Mouse (Mus musculus) embryonic facial prominence, embryonic 15.5 days (tissue): Measurements from ENCODE around the gene Cox7a2l. TPM values are rescaled to one million over a fixed set of nuclear protein-coding genes. Genes with fewer than 3 reads are reported as not detected.
A peak's percentile ranks its signal among the peaks of the same experiment; 100 is the strongest.

ENCODE experiments used
- ATAC-seq: fragments of 200-750 bp; cut with Nextera tagmentation; 2 replicates; pipeline ENCODE4 v1.8.0; 2017; ENCODE audit warnings: low read depth, moderate TSS enrichment; ENCODE audit not compliant: insufficient number of reproducible peaks, low FRiP score, low TSS enrichment
- H3K27ac ChIP-seq: fragments of 300-500 bp; sonication (generic); replicated peaks from 2 replicates; pipeline ENCODE4 v1.5.1; 2015; ENCODE audit warnings: mild to moderate bottlenecking, inconsistent platforms
- H3K27me3 ChIP-seq: fragments of 300-500 bp; sonication (generic); 2 replicates; pipeline ENCODE4 v1.6.1; 2015; ENCODE audit warnings: inconsistent platforms
- H3K36me3 ChIP-seq: fragments of 300-500 bp; sonication (generic); 2 replicates; pipeline ENCODE4 v1.6.1; 2015; ENCODE audit warnings: mild to moderate bottlenecking, inconsistent platforms
- H3K4me1 ChIP-seq: fragments of 300-500 bp; sonication (generic); 2 replicates; pipeline ENCODE4 v1.6.1; 2015; ENCODE audit warnings: inconsistent platforms
- H3K4me2 ChIP-seq: fragments of 300-500 bp; sonication (generic); replicated peaks from 2 replicates; pipeline ENCODE4 v1.6.1; 2015; ENCODE audit warnings: mild to moderate bottlenecking, inconsistent platforms
- H3K4me3 ChIP-seq: fragments of 300-500 bp; sonication (generic); replicated peaks from 2 replicates; pipeline ENCODE4 v1.5.1; 2015; ENCODE audit warnings: mild to moderate bottlenecking, inconsistent platforms
- H3K9ac ChIP-seq: fragments of 300-500 bp; sonication (generic); 2 replicates; pipeline ENCODE4 v1.6.1; 2015; ENCODE audit warnings: inconsistent platforms
- H3K9me3 ChIP-seq: fragments of 300-500 bp; sonication (generic); replicated peaks from 2 replicates; pipeline ENCODE4 v1.6.1; 2016; ENCODE audit warnings: inconsistent platforms
- WGBS: fragments of 180-500 bp; shearing (Covaris S2); methylation state at CpG from one replicate; pipeline ENCODE4 v1.1.7; 2015; 5-methylcytosine and 5-hydroxymethylcytosine counted together
- polyA plus RNA-seq: library from polyadenylated mRNA; unstranded; fragments of >200 nt; fragmentation: Nextera tagmentation; extraction: Ambion mirVana; gene quantifications from 2 replicates; pipeline ENCODE4 v1.2.1, GENCODE M21; 2015

The Cox7a2l gene
- polyA plus RNA-seq, 1 experiment from 2014 or later: 163 TPM

DNA sequence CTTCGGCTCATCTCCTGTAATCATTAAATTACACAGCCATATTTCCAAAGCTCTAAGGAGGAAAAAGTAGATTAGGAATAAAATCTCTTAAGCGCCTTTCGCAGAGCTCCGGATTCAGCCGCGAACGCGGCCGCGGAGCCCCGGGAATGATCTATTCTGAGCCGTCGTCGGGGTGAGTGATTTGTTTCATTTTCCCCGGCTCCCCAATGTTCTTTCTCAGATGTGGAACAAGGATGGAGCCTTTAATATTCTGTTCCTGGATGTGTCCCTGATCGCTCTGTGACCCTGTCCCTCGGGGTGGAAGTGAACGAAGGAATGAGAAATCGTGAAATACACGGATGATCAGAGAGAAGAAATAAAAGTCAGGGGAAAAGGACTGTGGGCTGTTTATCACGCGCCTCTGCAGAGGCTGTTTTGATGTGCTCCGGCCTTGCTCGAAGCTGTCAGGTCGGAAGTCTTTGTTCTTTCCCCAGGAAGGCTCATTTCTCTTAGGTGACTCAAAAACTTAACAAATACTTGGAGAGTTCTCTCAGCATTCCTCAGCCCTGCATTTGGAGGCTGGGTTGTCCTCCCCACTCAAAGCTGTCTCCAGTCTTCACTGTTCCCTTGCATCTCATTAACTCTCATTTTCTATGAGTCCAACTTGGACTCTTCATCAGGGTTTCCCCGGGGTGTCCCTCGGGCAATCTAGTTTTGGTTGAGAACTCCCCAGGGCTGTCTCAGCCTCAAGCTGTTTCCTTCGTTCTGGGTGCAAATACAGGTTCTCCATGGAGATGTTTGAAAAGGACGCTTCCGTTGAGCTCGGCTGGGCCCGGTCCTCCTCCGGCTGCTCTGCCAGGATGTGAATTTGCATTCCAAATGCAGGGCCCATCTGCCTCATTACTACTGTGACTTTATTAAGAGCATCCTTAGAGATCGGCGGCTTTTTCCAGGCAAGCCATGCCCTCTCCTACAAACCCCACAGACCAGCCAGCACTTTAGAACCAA is 28.9 kb upstream of the Cox7a2l start:
- peaks cover 9% of the 10 kb centered on the region; the same call in 1 of the 2 replicates for H3K4me1 ChIP-seq
- peak overlapping the region; percentile 47 for H3K4me2 ChIP-seq
- H3K9me3 ChIP-seq: no peaks in the 10 kb centered on the region
- H3K9ac ChIP-seq: 0 out of 2 replicates have a peak overlapping the region, but pooled peaks have one; percentile 12
- H3K27me3 ChIP-seq: peaks cover 35% of the 10 kb centered on the region
- no peak overlapping the region for H3K27ac ChIP-seq
- no peak for ATAC-seq
- WGBS: 9% methylated on average over 35 of the region's 35 CpGs
- peak overlapping the region; percentile 36 for H3K4me3 ChIP-seq
- H3K36me3 ChIP-seq: no peaks in the 10 kb centered on the region

DNA sequence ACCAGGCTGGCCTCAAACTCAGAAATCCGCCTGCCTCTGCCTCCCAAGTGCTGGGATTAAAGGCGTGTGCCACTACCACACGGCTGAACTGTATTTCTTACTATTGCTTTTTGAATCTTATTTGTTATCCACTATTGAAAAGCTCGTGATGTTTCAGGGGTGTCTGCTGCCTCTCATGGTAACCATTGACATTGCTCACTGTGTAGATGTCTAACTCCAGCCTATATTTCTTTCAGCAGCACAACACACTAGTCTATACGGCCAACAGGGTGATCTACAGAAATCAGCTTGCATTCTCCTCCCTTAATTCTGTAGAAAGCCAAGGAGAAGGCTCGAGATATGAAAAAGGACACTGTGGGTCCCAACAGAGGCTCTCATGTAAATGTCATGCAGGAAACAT is 28.1 kb upstream of the Cox7a2l start:
- no peak overlapping the region for H3K27ac ChIP-seq
- H3K27me3 ChIP-seq: peaks cover 35% of the 10 kb centered on the region
- no peaks in the 10 kb centered on the region for H3K9me3 ChIP-seq
- H3K4me3 ChIP-seq: peak overlapping the region; percentile 36
- peaks cover 9% of the 10 kb centered on the region; the same call in 1 of the 2 replicates for H3K4me1 ChIP-seq
- H3K36me3 ChIP-seq: no peaks in the 10 kb centered on the region
- H3K9ac ChIP-seq: no peak overlapping the region
- ATAC-seq: no peak
- WGBS: 78% methylated on average over 6 of the region's 6 CpGs
- H3K4me2 ChIP-seq: peak overlapping the region; percentile 47

DNA sequence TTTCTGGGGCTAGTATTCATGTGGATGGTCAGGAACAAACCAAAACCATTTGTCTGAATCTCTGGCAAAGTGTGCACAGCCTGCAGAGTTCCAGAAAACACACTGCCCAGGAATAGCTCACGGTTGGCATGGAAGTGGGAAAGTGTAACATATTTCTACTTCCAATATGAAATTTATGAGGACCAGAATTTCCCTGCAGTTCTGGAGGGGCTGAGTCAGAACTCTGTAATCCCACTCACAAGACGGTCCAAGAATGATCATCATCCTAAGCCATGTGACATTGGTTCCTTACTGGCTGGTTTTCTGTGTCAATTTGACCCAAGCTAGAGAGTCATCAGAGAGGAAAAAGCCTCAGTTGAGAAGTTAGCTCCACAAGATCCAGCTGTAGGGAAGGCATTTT is 25.3 kb upstream of the Cox7a2l start:
- Histone ChIP-seq H3K27ac (no peak overlapping the region), H3K36me3 (no peaks in the 10 kb centered on the region), H3K4me2 (no peak overlapping the region), H3K27me3 (peaks cover 22% of the 10 kb centered on the region), H3K9me3 (no peaks in the 10 kb centered on the region), H3K9ac (no peak overlapping the region), H3K4me3 (no peak overlapping the region), H3K4me1 (peaks cover 9% of the 10 kb centered on the region; the same call in 1 of the 2 replicates)
- ATAC-seq: no peak
- 62% methylated on average over 2 of the region's 2 CpGs for WGBS

DNA sequence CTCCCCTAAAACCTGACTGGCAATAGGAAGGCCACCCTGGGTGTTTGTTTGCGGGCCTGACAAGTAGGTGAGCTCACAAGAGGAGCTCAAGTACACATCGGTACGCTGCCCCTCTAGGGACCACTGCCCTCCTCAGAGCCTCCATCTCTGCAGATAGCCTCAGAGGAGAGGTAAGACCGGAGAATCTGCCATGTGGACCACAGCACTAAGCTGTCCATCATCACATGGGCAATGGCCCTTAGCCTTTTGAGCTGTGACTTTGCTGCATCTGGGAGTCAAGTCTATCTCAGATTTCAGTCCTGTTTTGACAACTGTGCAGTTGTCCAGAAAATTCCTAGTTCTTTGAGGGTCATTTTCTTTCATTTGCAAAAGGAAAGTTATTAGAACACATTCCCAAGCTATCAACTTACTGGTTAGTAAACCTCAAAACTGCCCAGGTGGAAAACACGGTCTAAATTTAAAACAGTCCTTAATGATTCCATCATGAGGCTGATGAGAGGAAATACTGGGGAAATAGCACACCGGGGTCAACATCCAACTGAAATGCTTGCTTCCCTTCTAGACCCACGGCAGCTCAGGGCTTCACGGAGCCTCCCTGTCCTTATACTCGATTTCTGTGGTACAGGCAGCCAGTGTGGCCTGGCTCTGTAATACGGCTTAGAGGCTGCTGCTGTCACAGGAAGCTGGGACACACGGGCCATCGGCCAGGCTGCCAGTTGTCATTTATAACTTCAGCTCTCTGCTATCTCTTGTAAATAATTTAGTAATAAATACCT is 22.3 kb upstream of the Cox7a2l start:
- Histone ChIP-seq H3K9ac (no peak overlapping the region), H3K27ac (no peak overlapping the region), H3K4me1 (no peaks in the 10 kb centered on the region), H3K27me3 (peaks cover 3% of the 10 kb centered on the region; the same call in 1 of the 2 replicates), H3K9me3 (no peaks in the 10 kb centered on the region), H3K4me2 (no peak overlapping the region), H3K36me3 (no peaks in the 10 kb centered on the region), H3K4me3 (no peak overlapping the region)
- WGBS: 37% methylated on average over 12 of the region's 12 CpGs
- ATAC-seq: no peak

GRCm38 (mm10) chr17:83538694-83539093 is 21.6 kb upstream of the Cox7a2l start:
- H3K4me1 ChIP-seq: no peaks in the 10 kb centered on the region
- H3K27ac ChIP-seq: no peak overlapping the region
- H3K27me3 ChIP-seq: peaks cover 3% of the 10 kb centered on the region; the same call in 1 of the 2 replicates
- WGBS: 66% methylated on average over 1 of the region's 1 CpGs
- ATAC-seq: no peak
- H3K36me3 ChIP-seq: no peaks in the 10 kb centered on the region
- no peak overlapping the region for H3K4me2 ChIP-seq
- H3K9ac ChIP-seq: no peak overlapping the region
- H3K4me3 ChIP-seq: no peak overlapping the region
- no peaks in the 10 kb centered on the region for H3K9me3 ChIP-seq

DNA sequence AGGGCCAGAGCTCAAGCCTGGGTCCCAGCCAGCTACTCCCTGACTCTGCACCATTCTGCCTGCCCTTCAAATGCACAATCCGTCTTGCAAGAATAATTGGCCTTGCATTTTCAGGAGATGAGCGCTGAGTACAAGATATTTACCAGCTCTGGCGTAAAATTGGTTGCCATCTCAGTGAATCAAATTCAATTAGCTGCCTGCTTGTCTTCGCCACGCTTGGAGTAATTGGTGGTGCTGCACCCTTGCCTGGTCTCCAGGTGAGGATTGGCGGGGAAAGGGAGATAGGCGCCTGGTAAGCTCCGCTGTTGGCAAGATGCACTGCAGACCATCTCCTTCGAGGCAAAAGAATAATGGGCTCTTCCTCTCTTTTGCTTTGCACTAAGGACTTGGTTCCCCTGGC is 21.0 kb upstream of the Cox7a2l start:
- no peak overlapping the region for H3K4me3 ChIP-seq
- H3K4me2 ChIP-seq: no peak overlapping the region
- no peaks in the 10 kb centered on the region for H3K36me3 ChIP-seq
- WGBS: 70% methylated on average over 9 of the region's 9 CpGs
- H3K9me3 ChIP-seq: no peaks in the 10 kb centered on the region
- H3K4me1 ChIP-seq: no peaks in the 10 kb centered on the region
- H3K9ac ChIP-seq: no peak overlapping the region
- no peak overlapping the region for H3K27ac ChIP-seq
- H3K27me3 ChIP-seq: peaks cover 3% of the 10 kb centered on the region; the same call in 1 of the 2 replicates
- ATAC-seq: no peak

DNA sequence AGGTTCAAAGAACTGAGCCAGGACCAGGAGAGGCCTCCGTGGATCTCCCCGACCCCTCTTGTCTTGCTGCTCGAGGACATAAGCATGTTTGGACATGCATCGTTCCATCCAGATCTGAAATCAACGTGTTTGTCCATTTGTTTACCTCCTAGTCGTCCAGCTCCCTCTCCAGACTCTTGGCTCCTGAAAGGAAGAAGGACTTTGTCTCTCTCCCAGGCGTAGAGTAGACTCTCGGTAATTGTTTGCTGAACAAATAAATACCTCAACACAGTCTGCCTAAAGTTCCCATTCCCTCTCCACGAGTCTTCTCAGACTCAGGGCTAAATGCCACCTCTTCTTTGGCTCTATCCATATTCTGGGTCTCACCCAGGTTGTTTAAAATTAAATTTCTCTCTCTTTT is 16.0 kb upstream of the Cox7a2l start:
- Histone ChIP-seq H3K9me3 (no peaks in the 10 kb centered on the region), H3K27ac (no peak overlapping the region), H3K4me2 (no peak overlapping the region), H3K27me3 (no peaks in the 10 kb centered on the region; the same call in 1 of the 2 replicates), H3K4me3 (no peak overlapping the region), H3K36me3 (no peaks in the 10 kb centered on the region), H3K9ac (no peak overlapping the region), H3K4me1 (no peaks in the 10 kb centered on the region)
- no peak for ATAC-seq
- 59% methylated on average over 9 of the region's 9 CpGs for WGBS

DNA sequence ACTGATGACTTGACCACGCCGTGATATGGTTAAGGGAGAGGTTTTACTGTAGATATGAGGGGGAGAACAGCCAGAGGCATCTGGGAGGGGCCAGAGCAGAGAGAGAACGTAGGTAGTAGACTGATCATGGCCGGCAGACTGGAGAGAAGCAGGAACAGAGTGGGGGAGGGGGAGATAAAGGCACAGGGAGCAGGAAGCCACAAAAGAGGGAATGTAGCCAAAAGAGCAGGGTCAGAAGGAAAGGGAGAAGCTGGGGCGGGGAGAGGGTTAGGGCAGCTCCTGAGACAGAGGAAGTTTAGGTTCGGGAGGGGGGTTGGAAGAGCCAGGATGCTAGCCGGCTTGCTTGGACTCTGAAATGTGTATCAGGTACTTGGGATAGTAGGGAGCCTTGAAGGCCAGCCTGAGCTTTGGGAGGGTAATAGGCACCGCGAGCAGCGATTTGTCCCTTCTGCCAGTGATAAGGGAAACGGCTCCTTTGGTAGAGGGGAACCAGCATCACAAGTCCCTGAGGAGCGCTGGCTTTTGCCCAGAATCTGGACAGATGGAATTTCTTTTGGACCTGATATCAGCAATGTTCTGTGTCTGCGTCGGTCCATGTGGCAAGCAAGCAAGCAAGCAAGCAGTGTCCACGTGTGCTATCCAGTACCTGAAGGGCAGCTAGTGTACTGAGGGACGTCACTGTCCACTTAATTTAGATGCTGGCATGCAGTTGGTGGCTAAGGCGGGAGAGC is 10.7 kb upstream of the Cox7a2l start:
- Histone ChIP-seq H3K27ac (no peak overlapping the region), H3K4me1 (peaks cover 21% of the 10 kb centered on the region), H3K4me3 (peak overlapping the region; percentile 18), H3K9ac (no peak overlapping the region), H3K9me3 (no peaks in the 10 kb centered on the region), H3K4me2 (peak overlapping the region; percentile 40), H3K36me3 (no peaks in the 10 kb centered on the region), H3K27me3 (no peaks in the 10 kb centered on the region; the same call in 1 of the 2 replicates)
- 25% methylated on average over 17 of the region's 17 CpGs for WGBS
- ATAC-seq: peak; percentile 55

DNA sequence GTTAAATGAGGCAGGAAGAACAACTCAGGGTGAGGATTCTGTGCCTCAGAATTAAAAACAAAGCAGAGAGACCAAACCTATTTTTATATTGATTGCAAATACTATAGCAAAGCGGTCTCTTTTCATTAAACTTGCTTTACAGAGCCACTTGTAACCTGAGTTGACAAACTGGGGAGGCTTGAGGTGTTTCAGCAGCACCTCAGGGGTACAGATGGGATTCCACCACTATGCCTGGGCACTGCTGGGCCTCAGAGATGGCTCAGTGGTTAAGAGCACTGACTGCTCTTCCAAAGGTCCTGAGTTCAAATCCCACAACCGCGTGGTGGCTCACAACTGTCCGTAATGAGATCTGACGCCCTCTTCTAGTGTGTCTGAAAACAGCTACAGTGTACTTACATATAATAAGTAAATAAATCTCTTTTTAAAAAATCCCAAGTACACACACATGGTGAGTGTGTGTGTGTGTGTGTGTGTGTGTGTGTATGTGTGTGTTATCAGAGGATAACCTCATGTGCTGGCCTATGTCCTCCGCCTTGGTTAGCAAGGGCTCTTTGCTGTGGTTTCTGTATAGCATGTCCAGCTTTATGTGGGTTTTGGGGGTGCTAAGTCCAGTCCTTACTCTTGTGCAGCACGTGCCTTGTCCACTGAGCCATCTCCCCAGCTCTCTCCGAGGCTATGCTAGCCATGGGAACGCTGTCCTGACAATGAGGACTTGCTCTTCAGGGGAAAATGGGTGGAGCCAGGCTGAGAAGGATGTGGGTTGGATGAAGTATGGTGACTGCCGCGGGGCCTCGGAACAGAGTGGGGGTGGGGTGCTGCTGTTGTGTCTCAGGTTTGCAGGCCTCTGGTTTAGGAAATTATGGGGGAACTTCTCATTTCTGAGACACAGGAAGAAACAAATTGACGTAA is 9.7 kb upstream of the Cox7a2l start:
- no peaks in the 10 kb centered on the region for H3K9me3 ChIP-seq
- H3K4me1 ChIP-seq: peaks cover 21% of the 10 kb centered on the region
- no peaks in the 10 kb centered on the region for H3K36me3 ChIP-seq
- ATAC-seq: peak; percentile 73; the same call in 1 of the 2 replicates
- H3K27me3 ChIP-seq: no peaks in the 10 kb centered on the region; the same call in 1 of the 2 replicates
- H3K4me3 ChIP-seq: peak overlapping the region; percentile 18; the same call in 1 of the 2 replicates
- no peak overlapping the region for H3K9ac ChIP-seq
- WGBS: 29% methylated on average over 13 of the region's 13 CpGs
- H3K4me2 ChIP-seq: peak overlapping the region; percentile 40
- no peak overlapping the region for H3K27ac ChIP-seq

- Histone ChIP-seq H3K9me3 (no peaks in the 10 kb centered on the region), H3K9ac (no peak overlapping the region), H3K27me3 (no peaks in the 10 kb centered on the region; the same call in 1 of the 2 replicates), H3K27ac (no peak overlapping the region; the same call in 1 of the 2 replicates), H3K4me3 (no peak overlapping the region), H3K4me1 (peaks cover 21% of the 10 kb centered on the region), H3K36me3 (no peaks in the 10 kb centered on the region), H3K4me2 (no peak overlapping the region)
- WGBS: 19% methylated on average over 5 of the region's 5 CpGs
- no peak for ATAC-seq
Observed at GRCm38 (mm10) chr17:83526091-83526561, 9.0 kb upstream of the Cox7a2l start.
